Mouse (Mus musculus): Measurements from ENCODE around the gene Arhgap40.

DNA sequence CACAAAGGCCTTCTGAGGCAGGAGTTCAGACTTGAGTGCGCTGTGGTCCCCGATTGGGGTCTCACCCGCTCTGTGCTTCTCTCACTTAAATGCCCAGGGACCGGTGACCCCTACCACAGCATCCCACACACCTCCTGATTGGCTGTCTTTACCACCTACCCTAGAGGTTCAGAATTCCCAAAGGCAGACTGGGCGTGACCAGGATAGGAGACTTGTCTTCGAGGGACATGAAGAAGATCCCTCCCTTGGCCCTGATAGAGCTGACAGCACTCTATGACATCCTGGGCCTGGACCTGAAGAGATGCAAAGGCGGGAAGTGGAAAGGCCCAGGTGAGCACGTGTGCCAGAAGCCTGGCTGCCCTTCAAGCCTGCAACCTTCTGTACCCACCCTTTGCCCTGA, 22.0 kb downstream of the Arhgap40 start:
- TF ChIP-seq CTCF (IDR thresholded peaks at IDR 0.05; ENCODE audit: low read depth), result no peak
- TF ChIP-seq EP300 (IDR thresholded peaks at IDR 0.05; ENCODE audit: low read depth), result no peak

Measured in liver, postnatal 0 days (tissue).